Mouse (Mus musculus) kidney, postnatal 25 days (tissue): ENCODE results near the gene Atp1a4.

ENCODE experiments used
- DNase-seq, 2 experiments: peaks; one replicate each; pipeline ENCODE4 v3.0.0; 2021; ENCODE audit warnings: mixed read lengths in 2 of 2

The Atp1a4 gene

DNA sequence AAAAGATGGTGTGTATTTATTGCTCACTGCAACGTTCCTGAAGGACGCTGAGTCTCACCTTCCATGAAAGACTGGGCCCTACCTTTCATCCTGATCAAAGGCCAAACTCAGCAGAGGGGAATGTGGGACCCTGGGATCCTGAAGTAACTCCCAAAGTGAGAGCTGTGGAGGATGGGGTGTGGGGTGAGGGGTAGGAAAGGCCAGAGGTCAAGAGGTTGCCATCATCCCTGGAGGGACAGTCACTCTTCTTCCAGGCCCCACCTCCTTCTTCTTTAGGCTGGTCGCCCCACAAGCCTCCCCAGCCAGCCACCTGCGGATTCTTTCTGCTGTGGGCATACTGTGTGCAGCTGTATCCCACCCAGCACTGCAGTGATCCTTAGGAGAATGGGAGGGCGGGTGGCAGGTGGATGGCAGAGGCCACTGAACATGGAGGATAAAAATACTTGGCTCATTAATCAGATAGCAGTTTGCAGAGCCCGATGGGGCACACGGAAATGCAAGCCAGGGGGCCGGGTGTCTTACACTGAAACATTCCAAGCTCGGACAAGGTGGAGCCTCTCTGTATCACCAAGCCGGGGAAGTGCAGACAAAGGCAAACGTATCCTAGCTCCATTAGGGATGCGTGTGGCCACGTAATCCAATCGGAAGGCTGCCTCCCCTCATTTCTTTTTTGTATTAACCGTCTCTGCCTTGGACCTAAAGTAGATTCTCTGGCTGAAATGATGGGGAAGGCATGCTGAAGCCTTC lies 39.9 kb downstream of the Atp1a4 start:
- DNase-seq, result no peak

DNA sequence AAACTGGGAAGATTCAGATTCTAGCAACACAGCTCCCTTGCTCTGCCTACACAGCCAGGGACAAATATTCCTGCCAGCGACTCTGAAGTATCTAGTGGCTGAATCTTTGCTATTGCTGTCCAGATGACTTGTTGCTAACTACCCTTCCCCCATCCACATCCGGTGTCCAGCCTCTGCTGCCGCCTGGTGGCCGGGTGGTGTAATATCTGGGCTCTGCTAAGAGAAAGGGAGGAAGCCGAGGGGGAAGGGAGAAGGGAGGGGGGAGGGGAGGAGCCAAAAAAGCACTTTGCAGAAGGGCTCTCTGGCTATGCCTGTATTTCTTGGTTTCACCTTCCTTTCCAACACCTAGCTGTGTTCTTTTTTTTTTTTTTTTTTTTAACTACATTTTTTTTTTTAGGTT lies 41.1 kb downstream of the Atp1a4 start:
- peak; percentile 91 to 93 for DNase-seq

DNA sequence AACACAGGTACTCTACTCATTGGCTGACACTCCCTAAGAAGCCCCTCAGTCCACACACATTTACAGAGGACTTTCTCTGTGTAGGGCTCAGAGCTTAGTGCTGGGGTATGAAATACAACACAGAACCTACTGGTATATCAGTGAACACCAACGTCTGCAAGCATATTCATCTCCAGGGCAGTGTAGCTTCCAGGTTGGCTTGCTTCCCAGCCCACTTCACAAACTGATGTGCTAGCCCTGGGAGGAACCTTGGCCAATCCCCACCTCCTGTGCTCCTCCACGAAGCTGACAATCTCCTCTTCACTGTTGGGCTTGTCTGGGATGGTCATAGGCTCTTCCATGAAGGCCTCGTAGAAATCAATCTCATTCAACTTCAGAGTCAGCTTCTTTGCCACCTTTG lies 43.5 kb downstream of the Atp1a4 start:
- DNase-seq, result no peak

DNA sequence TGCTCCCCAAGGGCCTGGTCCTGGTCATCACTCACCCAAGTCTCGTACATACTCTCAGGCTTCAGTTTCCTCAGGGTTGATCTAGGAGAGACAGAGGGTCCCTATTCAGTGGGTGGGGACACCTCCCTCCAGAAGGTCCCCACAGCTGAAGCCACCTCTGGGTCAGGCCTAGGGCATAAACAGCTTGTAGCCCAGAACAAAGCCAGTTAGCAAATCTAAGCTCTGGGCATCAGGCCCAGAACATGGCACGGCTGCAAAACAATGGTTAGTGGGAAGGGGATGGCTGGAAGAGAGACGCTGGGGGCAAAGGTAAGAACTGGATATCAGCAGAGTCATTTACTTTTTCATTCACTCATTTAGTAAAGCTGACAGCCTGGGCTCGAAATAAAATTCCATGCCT lies 44.4 kb downstream of the Atp1a4 start:
- DNase-seq, result no peak

DNA sequence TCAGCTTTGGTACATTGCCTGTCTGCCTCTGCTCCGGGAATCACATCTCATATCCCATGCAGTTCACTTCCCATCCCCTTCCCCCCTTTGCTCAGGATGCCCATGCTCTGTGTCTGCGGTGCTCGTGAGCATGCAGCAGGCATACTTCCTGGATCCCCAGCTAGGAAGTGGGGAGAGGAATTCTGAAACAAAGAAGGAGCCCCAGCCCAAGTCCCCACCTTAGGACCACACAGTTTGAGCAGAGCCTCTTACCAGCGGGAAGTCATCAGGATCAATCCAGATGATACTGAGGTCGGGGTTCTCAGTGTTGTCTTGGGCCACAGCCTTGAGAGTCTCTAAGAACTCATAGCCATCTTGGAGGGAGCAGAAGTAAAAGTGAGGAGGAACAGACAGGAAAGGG lies 45.4 kb downstream of the Atp1a4 start:
- DNase-seq, result no peak

DNA sequence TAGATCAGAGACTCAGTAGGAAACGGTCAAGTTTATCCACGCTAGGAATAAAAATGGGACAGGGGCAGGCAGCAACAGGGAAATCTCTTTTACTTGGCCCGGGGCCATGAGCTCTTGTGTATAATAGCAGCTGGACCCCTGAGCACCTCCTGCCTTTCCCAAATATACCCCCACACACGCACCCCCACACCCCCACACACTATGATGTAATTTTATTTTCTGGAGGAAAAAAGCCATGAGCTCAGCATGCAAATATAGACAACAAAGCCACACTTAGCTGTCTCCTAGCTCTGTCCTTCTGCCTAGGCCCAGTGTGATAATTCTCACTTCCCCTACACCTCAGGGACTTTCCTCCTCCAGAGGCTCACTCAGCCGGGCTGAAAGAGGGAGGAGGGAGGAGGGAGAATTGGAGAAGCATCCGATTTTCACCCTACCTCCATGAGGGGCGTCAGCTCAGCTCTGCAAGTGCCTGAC lies 51.1 kb downstream of the Atp1a4 start:
- DNase-seq, result no peak

DNA sequence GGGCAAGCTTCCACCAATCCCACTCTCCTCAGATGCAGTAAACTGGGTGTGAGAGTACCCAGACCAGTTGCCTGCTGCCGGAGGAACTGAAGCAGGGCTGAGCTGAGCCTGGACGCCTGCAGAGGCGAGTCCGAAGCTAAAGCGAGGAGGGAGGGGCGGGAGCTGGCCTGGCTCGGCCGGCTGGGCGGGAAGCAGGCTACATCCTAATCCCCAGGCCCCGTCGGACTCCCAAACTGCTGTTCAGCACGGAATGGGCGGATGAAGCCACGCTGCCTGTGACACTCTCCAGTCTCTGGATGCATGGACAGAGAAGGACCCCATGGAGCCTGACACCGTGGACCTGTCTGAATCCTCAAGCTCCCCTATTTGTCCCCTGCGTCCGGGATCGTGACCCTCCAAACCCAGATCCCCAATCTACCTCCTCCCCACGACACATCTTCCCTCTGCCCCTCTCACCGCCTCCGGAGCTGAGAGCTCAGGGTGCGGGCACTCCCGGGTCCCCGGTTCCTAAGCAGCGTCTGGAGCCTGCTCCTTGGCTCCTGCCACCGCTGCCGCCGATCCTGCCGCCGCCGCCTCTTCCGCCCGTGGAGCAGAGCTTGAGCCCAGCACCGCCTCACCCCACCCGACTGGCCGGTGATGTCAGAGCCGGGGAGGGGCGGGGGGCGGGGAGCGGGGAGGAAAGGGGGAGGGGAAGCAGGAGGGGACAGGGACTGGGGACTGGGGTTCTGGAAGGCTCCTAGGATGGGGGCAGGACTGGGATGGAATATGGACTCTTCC lies 51.9 kb downstream of the Atp1a4 start, which contains the start of gene Pea15a:
TSS of gene Pea15a (minus strand) at position 664 of the 777 bp plus-strand sequence.
- DNase-seq, result peak; percentile 84 to 93

DNA sequence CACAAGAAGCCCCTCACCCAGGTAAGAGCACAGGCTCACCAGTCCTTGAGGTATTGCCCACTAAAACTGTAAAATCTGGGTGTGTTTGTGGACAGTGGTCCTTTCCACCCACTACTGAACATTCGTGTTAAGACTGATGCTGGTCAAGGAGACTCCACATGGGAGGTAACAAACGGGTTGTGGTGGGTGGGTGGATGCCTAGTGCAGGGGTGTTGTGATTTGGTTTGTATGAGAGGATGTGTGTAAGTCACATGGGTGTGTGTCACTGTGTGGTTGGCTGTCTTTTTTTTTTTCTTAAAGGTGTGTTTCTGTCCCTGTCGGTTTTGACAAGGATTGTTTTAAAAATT lies 52.5 kb downstream of the Atp1a4 start:
- DNase-seq, result no peak

DNA sequence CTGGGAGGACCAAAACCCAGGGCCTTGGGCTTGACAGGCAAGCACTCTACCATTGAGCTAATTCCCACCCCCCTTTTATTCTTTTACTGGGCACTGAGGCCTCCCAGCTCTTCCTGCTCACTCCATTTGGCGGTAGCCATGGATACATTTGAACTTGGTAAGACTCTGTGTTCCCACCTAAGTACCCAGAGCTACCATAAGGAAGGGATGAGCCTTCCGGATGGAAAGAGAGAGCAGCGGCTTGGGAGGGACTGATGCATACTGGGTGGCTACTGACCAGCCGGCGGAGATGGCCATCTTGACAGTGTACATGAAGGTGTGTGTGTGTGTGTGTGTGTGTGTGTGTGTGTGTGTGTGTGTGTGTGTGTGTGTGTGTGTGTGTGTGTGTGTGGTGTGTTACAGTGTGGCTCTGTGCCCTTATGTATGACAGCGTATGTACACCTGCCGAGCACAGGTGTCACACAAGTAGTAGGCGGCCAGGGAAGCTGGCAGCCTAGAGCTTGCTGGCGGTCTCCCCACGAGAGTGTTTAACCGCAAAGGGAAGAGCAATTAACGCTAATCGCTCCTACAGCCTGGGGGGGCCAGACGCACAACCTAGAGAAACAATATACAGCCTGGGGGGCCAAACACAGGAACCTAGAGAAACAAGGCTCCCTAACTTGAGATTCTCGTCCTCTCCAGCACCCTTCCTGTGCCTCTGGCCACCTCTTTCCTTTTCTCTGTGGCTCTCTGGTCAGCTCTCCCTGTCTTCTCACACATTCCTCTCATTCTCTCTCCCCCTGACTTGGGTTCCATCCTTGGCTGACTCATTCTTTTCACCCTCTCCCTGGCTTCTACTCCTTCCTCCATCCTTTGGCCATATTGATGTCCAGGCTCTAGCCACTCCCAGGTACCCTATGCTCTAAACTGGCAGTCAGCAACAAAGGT lies 53.1 kb downstream of the Atp1a4 start:
- no peak for DNase-seq

DNA sequence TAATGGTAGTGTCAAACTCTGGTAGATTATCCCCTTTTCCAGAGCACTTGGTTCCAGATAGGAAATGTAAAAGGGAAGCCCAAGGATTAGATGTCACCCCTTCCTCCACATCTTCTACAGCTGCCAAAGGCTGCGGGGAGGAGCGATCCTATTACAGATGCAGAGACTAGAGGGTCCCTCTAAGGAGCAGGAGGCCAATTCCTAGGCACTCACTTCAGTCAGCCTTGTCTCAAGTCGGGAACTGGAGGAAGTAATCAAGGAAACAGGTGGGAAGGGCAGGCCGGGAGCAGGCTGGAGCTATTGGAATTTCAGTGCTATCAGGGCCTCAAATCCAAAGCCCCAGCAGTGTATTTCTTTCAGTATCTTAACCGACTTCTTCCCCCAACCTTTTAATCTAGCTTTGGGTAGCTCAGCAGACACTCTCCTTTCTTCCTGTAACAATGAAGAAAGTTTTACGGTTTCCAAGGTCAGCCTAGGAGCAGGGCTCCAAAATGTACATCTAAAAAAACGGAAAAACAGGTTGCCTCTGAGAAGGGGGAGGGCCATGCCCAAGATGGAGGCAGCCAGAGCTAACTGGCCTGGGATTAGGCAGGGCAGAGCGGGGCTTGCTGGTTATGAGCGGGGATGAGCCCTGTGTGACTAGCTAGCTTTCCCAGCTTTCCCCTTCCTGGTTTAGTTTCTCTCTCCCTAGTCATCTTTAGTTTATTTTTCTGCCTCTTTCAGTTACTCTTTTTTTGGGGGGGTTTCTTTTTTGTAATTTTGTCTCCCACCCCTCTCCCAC lies 54.0 kb downstream of the Atp1a4 start:
- DNase-seq, result no peak

DNA sequence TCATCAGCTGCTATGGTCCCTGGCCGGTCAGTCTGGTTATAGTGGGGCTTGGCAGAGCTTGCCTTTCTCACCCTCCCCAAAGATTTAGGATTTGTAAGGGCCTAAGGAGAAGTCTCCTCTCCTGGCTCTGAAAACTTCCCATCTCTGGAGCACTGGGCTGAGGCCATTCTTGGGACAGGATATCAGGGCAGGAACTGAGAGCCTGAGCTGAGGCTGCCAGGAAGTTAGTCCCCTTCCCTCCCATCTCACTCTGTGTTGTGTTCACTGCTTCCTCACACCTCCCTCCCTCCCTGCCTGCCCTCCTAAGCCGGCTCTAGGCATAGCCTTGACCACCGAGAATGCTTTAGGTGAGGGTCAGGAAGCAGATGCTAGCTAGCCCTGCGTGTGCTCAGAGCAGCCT lies 54.6 kb downstream of the Atp1a4 start:
- peak; percentile 45 to 52 for DNase-seq

DNA sequence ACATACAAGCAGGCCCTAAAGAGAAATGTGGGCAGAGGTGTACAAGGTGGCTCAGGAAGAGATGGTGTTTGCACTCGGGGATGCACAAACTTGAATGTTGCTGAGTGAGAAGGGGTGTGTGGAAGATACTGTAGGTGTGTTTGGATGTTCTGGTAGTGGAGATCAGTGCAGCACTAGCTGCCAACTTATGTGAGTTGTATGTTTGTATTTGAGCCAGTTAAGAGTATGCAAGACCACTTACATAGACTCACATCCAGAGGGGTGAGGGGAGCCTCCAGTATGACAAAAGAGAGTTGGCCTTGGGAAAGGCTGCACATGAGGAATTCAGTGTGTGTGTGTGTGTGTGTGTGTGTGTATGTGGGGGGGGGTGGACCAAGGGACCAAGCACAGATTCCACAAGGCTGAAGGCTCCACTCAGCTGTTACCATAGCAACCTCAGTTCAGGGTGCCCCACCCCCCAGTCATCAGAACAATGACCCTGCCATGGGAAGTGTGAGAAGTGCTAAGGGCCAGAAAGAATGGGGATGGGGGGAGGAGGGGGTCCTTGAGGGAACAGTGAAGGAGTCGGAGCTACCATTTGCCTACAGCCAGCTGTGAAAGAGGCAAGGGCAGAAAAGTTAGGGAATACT lies 55.2 kb downstream of the Atp1a4 start:
- DNase-seq, result no peak

DNA sequence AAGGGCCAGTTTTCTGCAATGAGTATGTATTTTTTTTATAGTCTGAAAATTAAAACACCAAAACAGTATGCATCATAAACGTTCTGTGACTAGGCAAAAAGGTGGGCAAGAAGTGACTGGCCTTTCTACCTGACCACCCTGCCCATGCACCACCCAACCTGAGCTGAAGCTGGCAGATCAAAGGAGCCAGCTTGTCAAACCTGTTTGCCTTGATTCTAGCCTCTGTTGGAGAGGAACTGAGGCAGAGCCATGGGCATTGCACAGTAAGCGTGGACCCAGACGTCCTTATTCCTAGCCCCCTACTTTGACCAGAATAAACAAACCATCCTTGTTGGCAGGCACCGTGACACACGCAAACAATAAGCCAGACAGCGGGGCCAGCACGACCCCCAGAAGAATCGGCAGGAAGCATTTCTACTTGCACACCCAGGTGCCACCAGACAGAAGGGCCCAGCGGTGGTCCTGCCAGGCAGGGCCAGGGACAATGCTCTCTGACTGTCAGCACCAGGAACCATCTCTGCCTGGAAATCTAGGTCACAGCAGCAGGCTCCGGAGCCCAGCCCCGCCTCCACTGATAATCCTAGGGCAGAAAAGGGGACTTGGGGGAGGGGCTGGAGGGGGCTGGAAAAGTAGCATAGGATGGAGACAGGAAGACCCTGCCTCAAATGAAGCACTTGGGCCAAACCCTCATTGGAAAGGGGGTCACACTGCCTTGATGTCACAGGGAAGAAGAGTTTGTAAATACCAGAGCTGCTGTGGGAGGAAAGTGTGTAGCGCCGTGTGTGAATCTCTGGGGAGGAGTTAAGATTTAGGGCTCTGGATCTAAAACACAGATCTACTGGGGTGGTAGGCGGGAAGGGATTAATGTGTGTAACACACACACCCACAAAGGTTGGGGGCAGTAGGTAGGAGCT lies 56.0 kb downstream of the Atp1a4 start:
- DNase-seq, result peak in 1 of 2 experiments; percentile 44

DNA sequence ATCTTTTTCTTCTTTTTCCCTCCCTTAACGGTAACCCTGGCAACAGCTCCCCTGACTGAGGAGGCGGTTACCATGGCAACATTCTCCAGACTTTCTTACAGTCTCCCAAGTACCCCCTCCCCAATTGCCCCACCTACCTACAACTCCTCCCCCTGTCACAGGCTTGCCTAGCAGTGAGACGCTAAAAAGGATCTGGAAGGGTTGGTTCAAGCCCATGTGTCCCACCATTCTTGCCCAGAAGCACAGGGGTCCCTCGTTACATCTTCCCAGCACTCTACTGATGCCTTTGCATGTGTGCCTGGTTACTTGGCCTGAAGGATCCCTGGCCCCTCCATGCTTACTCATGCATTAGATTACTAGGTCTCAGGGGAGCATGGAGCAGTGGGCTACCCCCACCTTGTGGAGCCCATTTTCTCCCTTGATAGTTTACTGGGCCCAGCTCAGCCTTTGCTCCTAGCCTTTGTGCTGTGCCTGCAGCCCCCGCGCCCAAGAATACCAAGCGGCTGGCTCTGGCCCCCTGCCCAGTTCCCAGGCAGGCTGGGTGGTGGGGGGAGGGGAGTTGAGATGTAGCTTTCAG lies 57.3 kb downstream of the Atp1a4 start:
- peak; percentile 42 to 54 for DNase-seq

DNA sequence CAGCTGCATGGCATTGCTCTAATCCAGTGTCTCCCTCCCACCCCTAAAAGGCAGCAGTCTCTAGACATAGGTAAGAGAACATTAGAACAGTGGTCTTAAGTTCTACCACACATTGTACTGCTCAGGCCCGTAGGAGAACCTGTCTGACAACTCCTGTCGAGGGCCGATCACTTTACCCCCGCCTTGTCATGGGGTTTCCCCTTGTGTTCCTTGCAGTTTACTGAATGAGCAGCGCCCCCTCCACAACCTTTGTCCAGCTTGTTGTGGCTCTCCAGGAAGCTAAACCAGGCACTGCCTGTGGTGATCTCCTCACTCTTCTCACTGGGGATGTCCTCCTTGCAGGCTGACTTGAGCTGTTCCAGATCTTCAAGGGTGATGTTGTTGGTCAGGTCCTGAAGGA lies 58.1 kb downstream of the Atp1a4 start:
- no peak for DNase-seq

DNA sequence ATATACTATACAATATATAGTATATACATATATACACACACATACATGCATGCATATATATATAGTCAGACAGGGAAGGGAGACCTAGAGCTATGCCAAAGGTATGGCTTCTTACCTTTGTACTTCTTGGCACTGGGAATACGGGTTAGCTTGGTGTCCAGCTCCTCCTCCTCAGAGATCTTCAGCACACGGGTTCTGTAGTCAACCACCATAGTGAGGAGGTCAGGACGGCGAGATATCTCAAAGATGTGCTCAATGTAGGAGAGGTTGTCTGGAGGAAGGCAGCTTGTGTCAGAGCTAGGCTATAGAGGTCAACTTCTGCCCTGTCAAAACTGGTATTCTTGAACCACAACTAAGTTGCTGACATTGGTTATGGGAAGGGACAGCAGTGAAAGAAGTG lies 59.2 kb downstream of the Atp1a4 start:
- no peak for DNase-seq

DNA sequence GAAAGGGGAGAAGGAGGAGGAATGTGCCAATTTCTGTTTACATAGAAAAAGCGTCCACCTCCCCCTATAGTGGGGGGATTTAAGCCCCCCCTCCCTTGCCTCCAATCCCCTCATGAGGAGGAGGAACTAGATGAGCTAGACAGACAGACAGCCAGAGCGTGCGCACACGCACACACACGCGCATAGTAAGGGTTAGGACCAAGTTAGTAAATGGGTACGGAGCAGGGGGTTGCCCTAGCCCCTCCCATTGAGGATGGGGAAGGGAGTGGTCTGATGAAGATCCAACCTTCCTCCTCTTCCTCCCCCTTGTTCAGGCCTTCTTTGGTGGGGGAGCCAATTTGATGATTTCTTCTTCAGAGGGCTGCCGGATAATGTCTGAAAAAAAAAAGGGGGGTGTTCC lies 59.9 kb downstream of the Atp1a4 start:
- DNase-seq, result no peak

DNA sequence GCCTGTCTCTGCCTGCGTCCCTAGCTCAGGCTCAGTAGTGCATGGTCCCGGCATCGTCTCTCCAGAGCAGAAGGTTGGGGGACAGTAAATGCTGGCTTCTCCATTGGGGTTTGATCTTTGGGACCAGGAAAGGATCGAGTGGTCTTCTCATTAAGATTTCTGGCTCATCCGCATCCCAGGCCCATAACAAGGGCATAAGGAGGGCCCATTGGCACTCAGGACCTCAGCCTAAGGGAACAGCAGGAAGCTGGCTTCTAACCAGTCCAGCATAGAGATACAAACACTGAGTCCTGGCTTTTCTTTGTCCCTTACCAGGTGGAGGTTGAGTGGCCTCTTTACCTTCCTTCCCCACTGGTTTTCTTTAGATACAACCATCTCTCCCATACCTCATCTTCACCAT lies 60.4 kb downstream of the Atp1a4 start:
- DNase-seq, result no peak

DNA sequence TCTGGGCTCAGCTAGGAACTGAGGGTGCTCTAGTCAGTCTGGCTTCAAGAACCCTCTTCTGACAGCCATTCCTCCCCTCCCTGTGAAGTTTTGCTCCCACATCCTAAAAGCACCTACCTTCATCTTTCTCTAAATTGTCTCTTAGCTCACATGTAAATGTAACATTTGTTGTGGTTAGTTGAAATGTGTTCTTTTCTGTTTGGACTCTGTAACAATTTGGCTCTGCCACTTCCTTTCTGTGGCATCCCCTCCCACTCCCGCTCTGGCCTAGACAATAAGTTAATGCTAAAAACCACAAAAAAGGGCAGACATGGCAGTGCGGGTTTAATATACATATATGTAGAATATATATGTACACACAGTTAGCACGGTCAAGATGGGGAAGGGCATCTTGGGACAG lies 61.1 kb downstream of the Atp1a4 start:
- DNase-seq, result no peak

DNA sequence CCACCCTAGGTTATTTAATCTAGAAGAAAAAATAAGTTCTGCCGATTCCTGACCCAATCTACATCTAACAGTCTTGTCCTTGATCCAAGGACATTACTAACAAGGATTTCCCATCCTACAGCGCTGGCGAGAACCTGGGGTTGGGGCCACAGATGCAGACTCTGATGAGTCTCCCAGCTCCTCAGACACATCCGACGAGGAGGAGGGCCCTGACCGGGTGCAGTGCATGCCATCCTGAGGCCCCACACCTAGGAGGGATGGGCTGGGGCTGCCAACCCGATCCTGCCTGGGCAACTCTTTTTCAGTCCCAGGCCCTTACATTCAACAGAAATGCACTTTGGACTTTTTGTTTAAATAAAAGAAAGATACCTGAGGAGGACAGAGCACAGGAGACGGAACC lies 63.8 kb downstream of the Atp1a4 start:
- DNase-seq, result no peak
